Mouse (Mus musculus): ENCODE measurements at regions not wholly inside any gene's neighbourhood (a gene's known extent, or its start where the extent isn't known, plus 50 kb on each side); places are given as distances from the start of the nearest gene placed in this dataset.

GRCm38 (mm10) chr9:61707875-61708274, 206.5 kb downstream of the Rplp1 start:
- DNase-seq (ENCODE audit: low read depth, low spot score) = no peak

- DNase-seq (ENCODE audit: low read depth, low spot score) = no peak
Observed at GRCm38 (mm10) chr9:61707296-61707695, 207.0 kb downstream of the Rplp1 start.

- DNase-seq (ENCODE audit: low read depth, low spot score) = no peak
Observed at GRCm38 (mm10) chr9:61706263-61706755, 208.0 kb downstream of the Rplp1 start.

GRCm38 (mm10) chr9:61705586-61706233, 208.6 kb downstream of the Rplp1 start:
- DNase-seq (ENCODE audit: low read depth, low spot score) = peak; percentile 55

DNA sequence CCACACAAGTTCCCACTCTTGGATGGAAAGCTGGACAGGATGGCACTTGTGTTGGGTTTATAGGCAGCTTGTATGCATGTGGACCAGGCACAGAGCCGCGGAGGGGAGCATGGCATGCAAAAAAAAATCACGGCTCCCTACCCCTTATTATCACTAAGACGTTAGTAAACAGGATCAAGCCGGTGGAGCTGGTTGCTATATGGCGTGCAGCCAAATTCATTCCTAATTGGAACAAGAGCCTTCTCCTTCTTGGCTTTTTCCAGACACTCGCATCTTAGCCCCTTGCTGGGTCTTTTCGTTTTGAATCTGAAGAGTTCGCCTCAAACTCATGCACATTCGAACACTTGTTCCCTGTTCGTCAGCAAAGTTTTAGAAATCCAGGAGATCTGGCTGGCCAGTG, 211.0 kb downstream of the Rplp1 start:
- no peak for DNase-seq (ENCODE audit: low read depth, low spot score)

DNA sequence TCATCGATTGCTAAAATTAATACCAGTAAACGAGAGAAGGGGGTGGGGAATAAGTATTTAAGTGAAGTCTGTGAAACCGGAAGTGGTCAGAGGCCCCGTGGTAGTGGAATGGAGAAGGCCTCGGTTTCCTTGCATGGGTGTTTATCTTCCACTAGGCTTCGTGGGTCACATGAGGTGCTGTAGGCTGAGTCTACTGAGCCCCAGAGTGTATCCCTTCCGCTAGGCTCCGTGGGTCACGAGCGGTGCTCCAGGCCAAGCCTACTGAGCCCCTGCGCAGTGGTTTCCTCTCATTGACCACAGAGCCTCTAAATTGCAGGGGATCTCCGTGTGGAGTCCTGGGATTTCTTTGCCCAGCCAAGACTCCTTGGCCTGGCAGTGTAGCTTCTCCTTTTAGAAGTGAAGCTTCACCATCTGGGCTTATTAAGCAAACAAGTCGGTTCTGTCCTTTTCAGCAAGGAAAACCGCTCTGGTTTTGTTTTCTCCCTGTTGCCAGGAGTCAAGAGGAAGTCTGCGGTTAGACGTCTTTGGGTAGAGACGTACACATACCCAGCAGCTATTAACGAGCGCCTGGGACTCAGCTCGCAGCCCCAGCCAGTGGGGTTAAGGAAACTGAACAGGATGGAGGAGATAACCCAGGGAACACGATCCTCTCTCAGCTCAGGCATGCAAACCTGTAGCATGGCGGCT, 211.9 kb downstream of the Rplp1 start:
- peak; percentile 35 for DNase-seq (ENCODE audit: low read depth, low spot score)

GRCm38 (mm10) chr9:61700576-61700975, 213.8 kb downstream of the Rplp1 start:
- DNase-seq (ENCODE audit: low read depth, low spot score) = no peak

DNA sequence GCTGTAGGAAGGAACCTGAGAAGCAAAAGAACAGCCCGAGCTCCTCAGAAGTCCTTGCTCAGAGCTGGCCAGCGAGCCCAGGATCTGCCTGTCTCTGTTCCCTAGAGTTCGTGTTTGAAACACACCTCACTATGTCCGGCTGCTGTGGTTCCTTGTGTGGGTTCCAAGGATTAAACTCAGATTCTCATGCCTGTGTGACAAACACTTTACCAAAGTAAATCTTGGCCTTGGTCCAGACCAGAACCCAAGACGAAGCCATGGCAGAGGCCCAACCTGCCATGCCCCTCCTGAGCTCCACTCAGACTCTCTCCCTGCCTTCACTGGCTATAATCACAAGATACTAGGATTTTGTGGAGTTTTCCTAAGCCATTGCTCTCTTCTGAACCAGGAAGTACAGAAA, 214.7 kb downstream of the Rplp1 start:
- no peak for DNase-seq (ENCODE audit: low read depth, low spot score)

GRCm38 (mm10) chr9:61697959-61698358, 216.4 kb downstream of the Rplp1 start:
- DNase-seq (ENCODE audit: low read depth, low spot score) = peak; percentile 50

GRCm38 (mm10) chr9:61696831-61697230, 217.5 kb downstream of the Rplp1 start:
- no peak for DNase-seq (ENCODE audit: low read depth, low spot score)

GRCm38 (mm10) chr9:61695821-61696220, 218.5 kb downstream of the Rplp1 start:
- DNase-seq (ENCODE audit: low read depth, low spot score) = no peak

DNA sequence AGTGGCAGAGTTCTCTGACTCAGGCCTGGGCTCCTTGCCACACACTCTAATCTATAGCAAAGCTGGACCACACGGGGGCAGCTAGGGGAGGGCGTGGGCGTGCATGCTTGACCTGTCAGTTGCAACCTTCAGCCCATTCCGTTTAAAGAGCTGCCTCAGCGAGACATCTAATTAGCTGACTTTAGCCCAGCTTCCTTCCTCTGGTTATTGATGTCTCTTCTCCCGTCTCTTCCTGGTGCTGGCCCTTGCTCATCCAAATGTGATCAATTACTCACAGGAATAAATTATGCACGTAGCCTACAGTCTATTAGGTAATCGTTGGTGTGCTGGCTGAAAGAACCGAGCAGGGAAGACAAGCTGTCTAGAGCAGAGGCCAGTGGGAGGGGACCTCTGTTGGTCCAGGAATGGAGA, 219.0 kb downstream of the Rplp1 start:
- no peak for DNase-seq (ENCODE audit: low read depth, low spot score)

DNA sequence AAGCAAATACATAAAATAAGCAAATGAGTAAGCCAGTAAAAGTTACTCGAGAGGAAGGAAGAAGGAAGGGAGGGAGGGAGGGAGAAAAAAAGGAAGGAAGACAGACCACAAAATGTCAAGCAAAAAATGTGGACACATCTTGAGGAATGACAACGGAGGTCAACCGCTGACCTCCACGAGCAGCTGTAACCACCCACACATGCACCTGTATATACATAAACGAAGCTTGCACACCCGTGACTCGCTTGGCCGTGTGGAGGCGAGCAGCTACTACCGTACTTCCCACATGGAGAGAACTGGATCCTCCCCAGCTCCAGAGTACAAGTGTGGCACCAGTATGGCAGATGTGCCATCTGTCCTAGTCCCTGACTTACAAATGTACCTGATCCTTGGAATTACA, 220.1 kb downstream of the Rplp1 start:
- DNase-seq (ENCODE audit: low read depth, low spot score) = no peak

DNA sequence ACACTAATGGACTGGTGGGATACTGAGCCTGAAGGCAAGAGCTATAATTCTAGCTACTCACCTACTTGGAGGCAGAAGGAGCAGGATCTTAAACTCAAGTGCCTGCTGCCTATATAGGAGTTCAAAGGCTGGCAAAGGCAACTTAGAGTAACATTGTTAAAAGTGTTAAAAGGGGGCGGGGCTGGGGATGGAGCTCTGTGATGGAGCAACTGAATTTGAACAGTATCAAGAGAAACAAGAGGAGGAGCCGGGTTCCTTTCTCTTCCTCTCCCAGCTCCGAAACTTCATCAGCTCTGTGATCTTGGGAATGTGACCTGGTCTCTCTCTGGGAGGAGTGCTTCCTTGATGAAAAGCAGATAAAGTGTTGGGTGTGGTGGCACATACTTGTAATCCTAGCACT, 223.6 kb downstream of the Rplp1 start:
- no peak for DNase-seq (ENCODE audit: low read depth, low spot score)

DNA sequence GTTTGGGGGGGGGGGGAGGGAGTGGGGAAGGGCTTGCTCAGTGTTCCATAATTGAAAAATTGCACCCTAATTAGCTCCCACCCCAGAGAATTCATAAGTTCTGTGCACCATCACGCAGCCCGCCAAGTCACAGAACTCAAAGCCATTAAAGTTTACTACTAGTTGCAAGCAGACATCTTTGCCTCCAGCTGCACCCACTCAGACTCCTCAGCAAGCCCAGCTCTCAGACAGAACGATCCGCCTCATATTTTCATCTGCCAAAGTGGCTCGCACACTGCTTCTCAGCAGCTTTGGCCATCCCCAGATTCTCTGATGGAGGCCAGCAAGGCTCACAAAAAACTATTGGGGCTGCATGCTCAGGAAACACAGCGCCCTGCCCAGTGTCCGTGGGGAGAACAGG, 224.4 kb downstream of the Rplp1 start:
- DNase-seq (ENCODE audit: low read depth, low spot score) = no peak

DNA sequence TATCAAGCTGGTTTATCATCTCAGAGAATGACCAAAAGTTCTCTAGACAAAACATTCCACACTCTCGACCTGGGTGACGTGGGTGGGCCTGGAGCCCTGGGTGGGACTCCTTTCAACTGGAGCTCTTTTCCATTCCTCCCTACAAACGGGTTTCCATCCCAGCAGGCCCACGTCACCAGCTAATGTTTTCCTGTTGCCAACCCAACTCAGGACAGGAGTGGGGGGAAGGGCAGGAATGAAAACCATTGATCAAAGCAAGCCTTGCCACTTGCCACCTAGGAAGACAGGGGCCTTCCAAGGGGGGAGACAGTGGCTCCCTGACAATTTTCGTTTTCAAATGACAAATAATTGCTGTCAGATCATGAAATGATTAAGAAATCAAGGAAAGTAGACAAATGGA, 224.8 kb downstream of the Rplp1 start:
- DNase-seq (ENCODE audit: low read depth, low spot score) = no peak

DNA sequence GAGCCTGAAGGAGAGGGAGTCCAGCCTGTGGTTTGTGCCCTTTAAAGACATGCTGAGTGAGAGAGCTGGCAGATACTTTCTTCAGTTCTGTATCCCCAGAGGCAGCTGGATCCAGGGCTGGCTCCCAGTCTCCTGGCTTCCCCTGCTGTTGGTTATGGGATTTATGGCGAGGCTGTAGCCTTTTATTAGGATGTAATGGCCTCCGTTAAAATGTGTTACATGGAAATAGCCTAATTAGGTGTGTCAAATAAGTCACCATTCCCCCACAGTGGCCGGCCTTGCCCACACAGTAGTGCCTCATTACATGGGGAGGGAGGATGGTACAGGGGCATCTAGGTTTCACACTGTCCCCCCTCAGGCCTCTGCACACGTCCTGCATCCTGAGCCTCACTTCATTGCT, 230.8 kb downstream of the Rplp1 start:
- no peak for DNase-seq (ENCODE audit: low read depth, low spot score)

DNA sequence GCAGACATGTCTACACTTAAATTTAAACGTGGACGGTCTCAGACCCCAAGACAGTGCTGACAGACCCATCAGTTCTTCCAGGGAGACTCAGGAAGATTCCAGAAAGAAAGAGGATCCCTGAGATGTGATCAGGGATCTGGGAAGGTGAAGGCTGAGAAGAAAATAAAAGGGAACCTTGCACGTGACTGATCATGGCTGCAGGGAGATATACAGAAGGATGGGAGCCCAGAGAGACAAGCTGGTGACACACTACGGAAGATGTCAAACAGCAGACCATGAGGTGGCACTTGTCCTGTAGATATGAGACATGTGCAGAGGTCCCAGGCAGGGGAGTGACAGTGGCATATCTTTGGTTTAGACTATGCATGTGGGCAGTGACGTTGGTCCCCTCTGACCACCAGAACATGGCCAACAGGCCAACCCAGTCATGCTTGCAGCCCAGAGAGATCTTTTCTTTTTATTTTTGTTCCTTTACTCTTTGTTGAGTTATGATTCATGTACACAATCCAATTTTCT, 231.5 kb downstream of the Rplp1 start:
- DNase-seq (ENCODE audit: low read depth, low spot score) = no peak

- DNase-seq (ENCODE audit: low read depth, low spot score) = no peak
Observed at GRCm38 (mm10) chr9:61682316-61682715, 232.0 kb downstream of the Rplp1 start.

GRCm38 (mm10) chr9:61681406-61681805, 232.9 kb downstream of the Rplp1 start:
- no peak for DNase-seq (ENCODE audit: low read depth, low spot score)

- DNase-seq (ENCODE audit: low read depth, low spot score) = no peak
Observed at GRCm38 (mm10) chr9:61680911-61681311, 233.4 kb downstream of the Rplp1 start.

- no peak for DNase-seq (ENCODE audit: low read depth, low spot score)
Observed at GRCm38 (mm10) chr9:61679686-61680085, 234.7 kb downstream of the Rplp1 start.

DNA sequence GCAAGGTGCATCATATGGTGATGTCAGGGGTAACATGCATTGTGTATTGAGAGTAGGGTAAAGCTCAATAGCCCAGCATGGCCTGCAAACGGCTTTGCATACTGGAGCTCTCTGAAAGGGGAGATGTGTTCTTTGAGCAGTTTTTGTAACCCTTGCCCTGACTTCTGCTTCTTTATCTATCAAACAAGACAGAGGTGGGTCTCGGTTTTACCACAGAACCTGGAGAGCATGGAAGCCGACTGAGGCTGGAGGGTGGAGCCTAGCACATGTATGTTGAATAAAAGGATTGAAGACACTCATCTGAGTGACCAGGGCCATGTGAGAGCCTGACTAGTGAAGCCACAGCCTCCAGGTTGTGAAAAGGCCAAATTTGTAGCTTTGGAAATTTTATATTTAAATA, 236.7 kb downstream of the Rplp1 start:
- no peak for DNase-seq (ENCODE audit: low read depth, low spot score)
